Mouse (Mus musculus) myocyte (in vitro differentiated cells): ENCODE results near the gene Msrb2. TPM values are rescaled to one million over a fixed set of nuclear protein-coding genes. Genes with fewer than 3 reads are reported as not detected.

Experiments
- H3K27me3 ChIP-seq: one replicate; pipeline ENCODE4 v1.6.1; 2011; ENCODE audit not compliant: control insufficient read depth, insufficient read depth, insufficient read length
- H3K36me3 ChIP-seq: one replicate; pipeline ENCODE4 v1.6.1; 2011; ENCODE audit not compliant: control insufficient read depth, insufficient read depth
- H3K4me2 ChIP-seq: one replicate; pipeline ENCODE4 v1.6.1; 2011; ENCODE audit warnings: low read depth, control low read depth
- H3K4me3 ChIP-seq: one replicate; pipeline ENCODE4 v1.5.1; 2011; ENCODE audit warnings: mild to moderate bottlenecking, control low read depth, moderate library complexity
- H3K79me2 ChIP-seq: one replicate; pipeline ENCODE4 v1.6.1; 2011; ENCODE audit not compliant: control insufficient read depth, insufficient read depth
- H3ac ChIP-seq: one replicate; pipeline ENCODE4 v1.6.1; 2011; ENCODE audit not compliant: control insufficient read depth, insufficient read length
- CEBPB ChIP-seq: IDR thresholded peaks from 2 replicates; pipeline ENCODE4 v1.6.1; 2011; ENCODE audit warnings: mild to moderate bottlenecking, moderate library complexity; ENCODE audit not compliant: poor library complexity, insufficient read depth, severe bottlenecking
- E2F4 ChIP-seq: IDR thresholded peaks from one replicate; pipeline ENCODE4 v1.6.1; 2011; ENCODE audit warnings: mild to moderate bottlenecking, control low read depth, moderate library complexity; ENCODE audit not compliant: insufficient read depth
- MAX ChIP-seq: IDR thresholded peaks from one replicate; pipeline ENCODE4 v1.6.1; 2011; ENCODE audit warnings: low read depth, mild to moderate bottlenecking, control low read depth
- MYOD1 ChIP-seq, 3 experiments: IDR thresholded peaks; one replicate each; pipeline ENCODE4 v1.6.1; 2011; ENCODE audit warnings: control low read depth in 2 of 3, low read depth in 2 of 3, mild to moderate bottlenecking in 2 of 3, moderate library complexity in 1 of 3; ENCODE audit not compliant: insufficient read length in 2 of 3, control insufficient read depth in 1 of 3
- MYOG ChIP-seq, 3 experiments: IDR thresholded peaks; one replicate each; pipeline ENCODE4 v1.6.1; 2011; ENCODE audit warnings: control low read depth in 2 of 3, low read depth in 2 of 3, mild to moderate bottlenecking in 2 of 3; ENCODE audit not compliant: insufficient read length in 2 of 3, control insufficient read depth in 1 of 3, insufficient read depth in 1 of 3
- POLR2A ChIP-seq: IDR thresholded peaks from one replicate; pipeline ENCODE4 v1.6.1; 2011; ENCODE audit warnings: low read depth, mild to moderate bottlenecking, control low read depth, moderate library complexity; ENCODE audit not compliant: insufficient read length
- POLR2AphosphoS2 ChIP-seq: IDR thresholded peaks from one replicate; pipeline ENCODE4 v1.6.1; 2011; ENCODE audit warnings: low read depth, control low read depth; ENCODE audit not compliant: insufficient read length
- REST ChIP-seq: IDR thresholded peaks from one replicate; pipeline ENCODE4 v1.6.1; 2011; ENCODE audit warnings: mild to moderate bottlenecking, control low read depth, moderate library complexity; ENCODE audit not compliant: insufficient read depth, insufficient read length
- SRF ChIP-seq: IDR thresholded peaks from one replicate; pipeline ENCODE4 v1.6.1; 2011; ENCODE audit warnings: low read depth; ENCODE audit not compliant: control insufficient read depth, insufficient read length
- TCF12 ChIP-seq: IDR thresholded peaks from one replicate; pipeline ENCODE4 v1.6.1; 2011; ENCODE audit warnings: mild to moderate bottlenecking, control low read depth; ENCODE audit not compliant: poor library complexity, insufficient read depth, severe bottlenecking
- TCF3 ChIP-seq: IDR thresholded peaks from one replicate; pipeline ENCODE4 v1.6.1; 2011; ENCODE audit warnings: low read depth, control low read depth; ENCODE audit not compliant: insufficient read length
- USF1 ChIP-seq: IDR thresholded peaks from one replicate; pipeline ENCODE4 v1.6.1; 2011; ENCODE audit warnings: low read depth, mild to moderate bottlenecking, control low read depth, moderate library complexity
- polyA plus RNA-seq: library from polyadenylated mRNA; unstranded; fragments of >200 nt; fragmentation: generic; extraction: Trizol; gene quantifications from one replicate; pipeline ENCODE4 v1.2.1, GENCODE M21; 2012; ENCODE audit warnings: missing spikeins

Gene Msrb2
- polyA plus RNA-seq, 1 experiment: 2.5 TPM

- no peak overlapping the region for H3K4me2 ChIP-seq
- TF ChIP-seq REST (no peak), POLR2A (no peak), CEBPB (no peak), MAX (no peak), USF1 (no peak), E2F4 (no peak), TCF12 (no peak), MYOD1 (IDR thresholded peaks at IDR 0.05; ENCODE audit: control insufficient read depth in 1 of 3, insufficient read length in 2 of 3, low read depth in 2 of 3) (no peak), SRF (no peak), MYOG (IDR thresholded peaks at IDR 0.05; ENCODE audit: control insufficient read depth in 1 of 3, insufficient read depth in 1 of 3, insufficient read length in 2 of 3, low read depth in 2 of 3) (no peak), POLR2AphosphoS2 (no peak), TCF3 (no peak)
- no peaks in the 10 kb centered on the region for H3K36me3 ChIP-seq
- H3ac ChIP-seq: no peak overlapping the region
- H3K27me3 ChIP-seq: no peaks in the 10 kb centered on the region
- H3K4me3 ChIP-seq: no peak overlapping the region
- H3K79me2 ChIP-seq: no peaks in the 10 kb centered on the region
Observed at GRCm38 (mm10) chr2:19351615-19352253, 19.5 kb upstream of the Msrb2 start.

- Histone ChIP-seq H3ac (no peak overlapping the region), H3K4me3 (no peak overlapping the region), H3K4me2 (no peak overlapping the region), H3K36me3 (no peaks in the 10 kb centered on the region), H3K79me2 (no peaks in the 10 kb centered on the region), H3K27me3 (no peaks in the 10 kb centered on the region)
- no peak for TF ChIP-seq CEBPB
- no peak for TF ChIP-seq REST
- TF ChIP-seq USF1: no peak
- TF ChIP-seq E2F4: no peak
- TF ChIP-seq POLR2A: no peak
- TF ChIP-seq TCF3: no peak
- no peak for TF ChIP-seq MYOD1 (IDR thresholded peaks at IDR 0.05; ENCODE audit: control insufficient read depth in 1 of 3, insufficient read length in 2 of 3, low read depth in 2 of 3)
- TF ChIP-seq SRF: no peak
- TF ChIP-seq POLR2AphosphoS2: no peak
- TF ChIP-seq MYOG (IDR thresholded peaks at IDR 0.05; ENCODE audit: control insufficient read depth in 1 of 3, insufficient read depth in 1 of 3, insufficient read length in 2 of 3, low read depth in 2 of 3): no peak
- no peak for TF ChIP-seq MAX
- no peak for TF ChIP-seq TCF12
Observed at GRCm38 (mm10) chr2:19353158-19353557, 18.1 kb upstream of the Msrb2 start.

- H3ac ChIP-seq: no peak overlapping the region
- no peaks in the 10 kb centered on the region for H3K27me3 ChIP-seq
- H3K79me2 ChIP-seq: no peaks in the 10 kb centered on the region
- H3K4me3 ChIP-seq: no peak overlapping the region
- H3K36me3 ChIP-seq: no peaks in the 10 kb centered on the region
- no peak overlapping the region for H3K4me2 ChIP-seq
- TF ChIP-seq TCF12 (no peak), E2F4 (no peak), MYOG (IDR thresholded peaks at IDR 0.05; ENCODE audit: control insufficient read depth in 1 of 3, insufficient read depth in 1 of 3, insufficient read length in 2 of 3, low read depth in 2 of 3) (no peak), POLR2AphosphoS2 (no peak), SRF (no peak), REST (no peak), MAX (no peak), MYOD1 (IDR thresholded peaks at IDR 0.05; ENCODE audit: control insufficient read depth in 1 of 3, insufficient read length in 2 of 3, low read depth in 2 of 3) (no peak), CEBPB (no peak), POLR2A (no peak), TCF3 (no peak), USF1 (no peak)
Observed at GRCm38 (mm10) chr2:19362880-19363279, 8.4 kb upstream of the Msrb2 start.

GRCm38 (mm10) chr2:19366426-19366825 is 4.8 kb upstream of the Msrb2 start:
- Histone ChIP-seq H3K36me3 (no peaks in the 10 kb centered on the region), H3K27me3 (no peaks in the 10 kb centered on the region), H3ac (no peak overlapping the region), H3K4me2 (no peak overlapping the region), H3K79me2 (no peaks in the 10 kb centered on the region), H3K4me3 (no peak overlapping the region)
- no peak for TF ChIP-seq USF1

- H3ac ChIP-seq: no peak overlapping the region
- no peaks in the 10 kb centered on the region for H3K27me3 ChIP-seq
- H3K4me3 ChIP-seq: no peak overlapping the region
- no peaks in the 10 kb centered on the region for H3K79me2 ChIP-seq
- H3K4me2 ChIP-seq: no peak overlapping the region
- TF ChIP-seq CEBPB (no peak), SRF (no peak), TCF3 (no peak), POLR2A (no peak), MAX (no peak), USF1 (no peak), MYOD1 (IDR thresholded peaks at IDR 0.05; ENCODE audit: control insufficient read depth in 1 of 3, insufficient read length in 2 of 3, low read depth in 2 of 3) (no peak), TCF12 (no peak), REST (no peak), MYOG (IDR thresholded peaks at IDR 0.05; ENCODE audit: control insufficient read depth in 1 of 3, insufficient read depth in 1 of 3, insufficient read length in 2 of 3, low read depth in 2 of 3) (no peak), POLR2AphosphoS2 (no peak), E2F4 (no peak)
- H3K36me3 ChIP-seq: no peaks in the 10 kb centered on the region
Observed at GRCm38 (mm10) chr2:19367114-19367513, 4.1 kb upstream of the Msrb2 start.
